Mouse (Mus musculus) layer of hippocampus, adult 18-20 months (tissue): Measurements from ENCODE around the gene Mrtfb. TPM values are rescaled to one million over a fixed set of nuclear protein-coding genes. Genes with fewer than 3 reads are reported as not detected.

Experiments used
- DNase-seq, 2 experiments: peaks; one replicate each; pipeline ENCODE4 v3.0.0; 2022; ENCODE audit warnings: low spot score in 2 of 2
- total RNA-seq, 2 experiments: library from RNA; stranded (reverse); gene quantifications; 2 replicates each; pipeline ENCODE4 v1.2.3; 2021

Mrtfb gene
- total RNA-seq, 2 experiments from 2014 or later = 170 to 173 TPM

DNA sequence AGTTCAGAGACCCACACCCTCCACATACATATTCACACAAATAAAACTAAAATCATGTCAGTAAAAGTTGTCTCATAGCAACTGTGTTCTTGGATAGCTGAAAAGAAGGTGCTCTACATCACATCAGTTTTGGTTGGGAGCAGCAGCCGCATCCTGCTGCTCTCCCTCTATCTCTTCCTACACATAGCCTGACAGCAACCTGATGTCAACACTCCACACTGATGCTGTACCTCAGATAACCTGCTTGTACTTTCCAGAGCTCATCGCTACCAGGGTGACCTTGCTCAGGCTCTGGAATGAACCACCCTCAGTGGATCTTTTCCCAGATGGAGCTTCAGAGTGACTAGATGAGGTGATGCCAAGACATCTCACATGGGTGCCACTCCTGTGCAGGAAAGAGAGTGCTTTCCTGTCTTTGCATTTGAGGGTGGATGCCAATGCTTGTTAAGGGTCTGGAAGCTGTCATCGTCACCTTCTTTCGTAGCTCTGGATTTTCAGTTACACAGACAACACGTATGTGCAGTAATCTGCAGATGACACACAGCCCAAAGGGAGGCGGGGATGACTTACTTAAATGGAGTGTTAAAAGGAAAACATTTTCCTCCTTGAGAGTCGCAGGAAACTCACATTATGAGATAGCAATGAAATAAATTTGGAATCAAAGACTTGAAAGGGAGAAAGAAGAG, 173.8 kb downstream of the Mrtfb start:
- no peak for DNase-seq

DNA sequence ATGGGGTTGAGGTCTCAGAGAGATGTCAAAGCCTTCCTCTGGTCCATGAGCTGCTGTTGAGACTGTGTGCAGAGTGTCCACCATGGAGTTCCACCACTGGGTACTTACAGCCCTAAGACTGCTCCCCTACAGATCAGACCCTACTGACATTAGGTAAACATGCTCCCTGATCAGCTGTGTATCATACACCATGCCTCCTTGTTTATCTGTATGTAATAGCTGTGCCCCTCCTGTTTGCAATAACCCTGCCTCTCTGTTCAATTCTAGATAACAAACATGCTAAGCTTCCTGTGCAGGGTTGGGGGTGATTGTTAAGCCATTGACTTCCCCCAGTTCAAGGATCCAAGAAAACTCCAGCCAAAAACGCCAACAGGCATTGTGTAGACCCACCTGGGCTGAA, 174.7 kb downstream of the Mrtfb start:
- DNase-seq = no peak

DNA sequence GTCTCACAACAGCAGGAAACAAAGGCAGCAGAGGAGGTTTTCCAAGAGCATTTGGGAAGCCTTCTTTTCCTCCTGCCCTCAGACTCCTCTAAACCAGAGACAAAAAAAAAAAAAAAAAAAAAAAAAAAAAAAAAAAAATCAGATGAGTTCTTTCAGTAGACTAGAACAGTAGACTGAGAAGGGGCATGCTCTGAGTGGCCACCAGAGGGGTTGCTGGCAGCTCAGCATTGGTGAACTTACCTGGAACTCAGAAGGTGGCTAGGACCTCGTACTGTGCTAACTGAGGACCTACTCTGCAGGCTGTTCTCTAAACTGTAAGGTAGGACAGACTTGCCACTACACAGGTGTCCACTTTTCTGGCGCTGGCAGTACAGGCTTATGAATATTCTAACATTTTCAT, 179.3 kb downstream of the Mrtfb start:
- DNase-seq = no peak

DNA sequence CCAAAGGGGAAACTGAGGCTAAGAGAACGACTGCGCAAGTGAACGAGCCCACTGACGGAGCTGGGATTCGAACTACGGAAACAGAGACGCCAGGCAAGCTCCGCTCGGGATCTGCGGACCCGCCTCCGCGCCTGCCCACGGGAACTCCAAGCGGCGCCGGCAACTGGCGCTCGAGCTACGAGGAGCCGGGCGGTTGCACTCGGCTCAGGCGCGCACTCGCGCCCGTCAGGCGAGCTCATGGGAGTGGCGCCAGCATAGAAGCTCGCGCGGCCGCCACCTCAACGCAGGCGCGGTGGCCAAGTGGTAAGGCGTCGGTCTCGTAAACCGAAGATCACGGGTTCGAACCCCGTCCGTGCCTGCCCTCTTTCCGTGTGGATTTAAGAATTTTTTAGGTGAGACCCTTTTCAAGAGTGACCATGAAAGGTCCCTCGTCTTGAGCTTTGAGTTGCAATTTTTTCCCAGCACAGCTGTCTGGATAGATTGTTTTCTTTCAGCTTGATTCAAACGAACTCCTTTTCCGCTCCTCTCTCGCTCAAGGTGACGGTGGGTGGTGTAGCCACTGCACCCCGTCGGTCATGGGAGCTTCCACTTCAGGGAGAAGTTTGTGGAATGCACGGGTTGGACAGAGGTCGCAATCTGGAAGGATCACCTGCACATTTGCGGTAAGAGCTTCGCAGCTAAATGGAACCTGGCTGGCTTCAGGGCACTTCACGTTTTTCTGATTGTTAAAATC, 180.9 kb downstream of the Mrtfb start:
- peak; percentile 97 to 99 for DNase-seq

DNA sequence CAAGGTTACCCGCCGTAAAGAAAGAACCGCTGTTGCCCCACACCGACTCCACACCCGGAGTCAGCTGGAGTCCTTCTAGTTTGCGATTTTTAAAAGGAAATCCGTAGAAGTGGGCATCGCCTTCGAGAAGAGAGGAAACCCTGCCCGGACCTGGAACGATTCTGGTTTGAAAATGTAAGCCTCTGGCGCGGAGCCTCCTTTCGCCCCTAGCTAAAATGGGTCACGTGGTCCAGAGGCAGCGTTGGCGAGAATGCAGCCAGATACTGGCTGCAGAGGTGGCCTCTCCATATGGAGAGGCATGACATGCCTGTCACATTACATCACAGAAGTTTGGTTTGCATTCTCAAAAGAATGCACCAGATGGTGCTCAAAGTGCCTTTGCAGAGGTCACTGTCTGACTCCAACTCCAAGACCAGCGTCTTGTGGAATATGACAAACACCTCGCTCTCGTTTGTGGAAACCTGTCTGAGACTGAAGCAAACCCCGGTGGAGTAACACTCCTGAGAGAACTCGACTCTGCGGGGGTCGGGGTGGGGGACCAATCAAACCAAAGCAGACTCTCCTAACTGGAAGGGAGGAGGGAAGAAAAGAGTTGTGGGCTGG, 181.6 kb downstream of the Mrtfb start:
- no peak for DNase-seq

DNA sequence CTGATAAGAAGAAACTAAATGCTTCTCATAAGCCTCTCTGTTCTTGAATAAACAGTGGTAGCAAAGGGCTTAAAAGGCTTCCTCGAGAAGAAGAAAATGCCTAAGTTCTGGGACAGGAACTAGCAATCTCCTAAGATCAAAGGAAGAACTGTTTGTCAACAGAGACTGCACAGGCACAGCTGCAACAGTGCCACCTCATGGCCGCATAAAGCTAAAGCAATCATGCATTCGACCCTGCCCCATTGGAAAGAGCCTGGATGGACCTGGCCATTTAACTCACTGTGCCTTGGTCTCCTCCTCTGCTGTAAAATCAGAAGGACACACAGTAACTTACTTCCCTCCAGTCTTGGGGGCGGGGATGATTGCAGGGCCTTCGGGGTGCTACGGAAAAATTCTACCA, 184.2 kb downstream of the Mrtfb start:
- DNase-seq = no peak

DNA sequence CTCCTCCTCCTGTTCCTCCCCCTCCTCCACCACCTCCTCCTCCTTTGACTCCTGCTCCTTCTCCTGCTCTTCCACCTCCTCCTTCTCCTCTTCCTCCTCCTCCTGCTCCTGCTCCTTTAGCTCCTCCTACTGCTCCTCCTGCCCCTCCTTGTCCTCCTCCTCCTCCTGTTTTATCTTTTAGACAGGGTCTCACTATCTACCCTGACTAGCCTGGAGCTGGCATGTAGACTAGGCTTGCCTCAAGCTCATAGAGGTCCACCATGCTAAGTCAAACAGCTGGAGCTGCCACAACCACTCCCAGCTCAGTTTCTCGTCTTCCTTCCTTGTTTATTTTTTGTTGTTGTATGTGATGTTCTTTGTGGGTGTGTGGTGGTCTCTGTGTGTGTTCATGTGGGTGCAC, 187.5 kb downstream of the Mrtfb start:
- DNase-seq = no peak

DNA sequence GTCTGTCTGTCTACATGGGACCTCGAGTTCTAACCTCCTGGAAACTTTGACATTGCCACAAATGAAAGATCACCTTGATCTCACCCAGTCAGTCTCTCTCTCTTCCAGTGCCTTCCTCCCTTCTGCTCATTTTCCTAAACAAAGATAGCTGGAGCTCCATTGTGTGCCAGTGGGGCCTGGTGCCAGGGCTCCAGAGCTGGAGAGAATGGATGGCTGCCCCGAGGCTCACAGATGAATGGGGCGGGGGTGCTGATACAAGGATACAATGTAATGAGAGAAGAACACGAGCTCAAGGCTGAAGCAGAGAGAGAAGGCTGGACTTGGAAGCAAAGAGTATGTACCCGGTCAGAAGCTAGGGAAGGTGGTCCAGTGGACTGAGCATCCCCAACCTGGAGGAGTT, 189.2 kb downstream of the Mrtfb start:
- DNase-seq = no peak

DNA sequence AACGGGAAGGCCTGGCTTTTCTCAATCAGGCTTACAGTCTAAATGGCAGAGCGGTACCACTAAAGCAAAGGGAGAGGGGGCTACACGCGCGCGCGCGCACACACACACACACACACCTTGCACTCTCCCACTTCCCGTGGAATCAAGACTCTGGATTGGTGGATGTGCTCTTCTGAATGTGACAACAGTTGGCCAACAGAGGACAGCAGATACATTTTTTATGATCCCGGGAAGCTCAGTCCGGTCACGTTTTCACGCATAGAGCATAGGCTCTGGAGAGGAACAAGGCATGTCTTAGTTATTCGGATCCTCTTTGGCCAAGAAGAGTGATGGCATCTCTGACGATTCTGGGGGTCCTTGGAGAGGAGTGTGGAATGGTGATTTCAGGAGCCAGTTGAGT, 190.2 kb downstream of the Mrtfb start:
- DNase-seq = no peak

DNA sequence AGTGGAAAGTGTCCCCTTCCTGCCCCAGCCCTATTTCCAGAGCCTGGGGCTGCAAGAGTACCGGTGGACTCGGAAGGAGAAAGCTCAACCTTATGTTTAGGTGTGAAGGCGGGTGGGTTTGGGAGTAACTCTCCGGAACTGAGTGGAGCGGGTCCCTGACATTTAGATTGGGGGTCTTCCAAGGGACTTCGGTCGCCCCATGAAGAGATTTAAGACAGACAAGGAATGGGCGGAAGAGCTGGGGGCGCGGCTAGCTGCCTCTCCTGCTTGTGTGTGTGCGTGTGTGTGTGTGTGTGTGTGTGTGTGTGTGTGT, 190.6 kb downstream of the Mrtfb start:
- no peak for DNase-seq

DNA sequence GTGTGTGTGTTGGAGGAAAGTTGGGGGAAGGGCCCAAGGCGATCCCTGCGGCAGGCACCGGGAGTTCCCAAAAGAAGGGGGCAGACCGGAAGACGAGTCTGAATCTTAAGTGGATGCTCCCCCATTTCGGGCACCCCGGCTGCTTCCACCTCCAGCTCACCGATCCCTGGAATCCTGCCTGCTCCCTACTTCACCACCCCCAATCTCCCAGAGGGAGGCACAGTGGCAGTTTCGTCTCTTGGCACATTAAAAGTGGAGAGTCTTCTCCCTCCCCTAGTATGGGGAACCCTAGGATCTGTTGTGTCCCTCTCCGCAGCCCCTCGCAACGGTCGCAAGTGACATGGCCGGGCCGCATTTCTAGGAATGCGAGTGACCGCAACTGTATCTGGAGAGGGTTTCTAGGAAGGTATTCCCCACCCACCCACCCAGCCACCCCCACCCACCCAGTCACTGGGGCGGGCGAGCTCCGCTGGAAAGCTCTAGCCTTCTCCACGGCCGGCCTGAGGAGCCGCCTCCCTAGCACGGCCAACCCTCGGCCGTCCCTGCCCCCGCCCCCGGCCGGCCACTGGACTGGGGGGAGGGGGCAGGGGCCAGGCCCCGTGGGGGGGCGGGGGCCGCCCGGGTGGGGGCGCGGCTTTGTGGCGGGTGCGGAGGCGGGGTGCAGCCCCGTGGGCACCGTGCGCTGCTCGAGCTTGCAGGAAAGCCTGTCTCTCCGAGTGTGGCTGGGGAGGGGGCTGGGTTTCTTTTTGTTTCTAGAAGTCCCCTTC, 191.2 kb downstream of the Mrtfb start:
- DNase-seq = peak in 1 of 2 experiments; percentile 49

DNA sequence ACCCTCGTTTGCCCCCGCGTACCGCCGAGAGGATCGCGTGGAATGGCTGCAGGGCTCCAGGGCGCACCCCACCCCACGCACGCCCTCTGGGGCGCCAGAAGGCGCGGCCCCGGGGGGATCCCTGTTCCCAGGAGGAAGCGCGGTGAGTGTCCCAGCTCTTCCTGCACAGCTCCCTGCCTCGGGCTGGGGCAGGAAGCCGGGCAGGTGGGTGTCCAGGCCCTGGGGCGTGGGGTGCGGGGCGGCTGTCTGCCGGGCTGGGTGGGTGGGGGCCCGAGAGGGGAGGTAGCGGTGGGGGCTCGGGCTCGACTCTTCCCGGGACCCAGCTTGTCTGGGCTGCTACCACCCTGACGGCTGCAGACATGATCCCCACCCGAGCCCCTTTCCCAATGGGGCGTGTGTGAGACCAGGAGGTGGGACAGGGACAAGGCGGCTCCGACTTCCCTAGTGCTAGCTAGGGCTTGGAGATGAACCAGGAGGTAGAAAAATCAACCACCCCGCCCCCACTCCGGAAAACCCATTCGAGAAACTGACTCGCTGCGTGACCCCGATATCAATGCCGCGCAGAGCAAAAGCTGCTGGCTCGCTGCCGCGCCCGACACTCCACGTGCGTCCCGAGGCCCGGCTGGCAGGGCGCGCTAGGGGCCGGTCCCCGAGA, 191.9 kb downstream of the Mrtfb start:
- no peak for DNase-seq

DNA sequence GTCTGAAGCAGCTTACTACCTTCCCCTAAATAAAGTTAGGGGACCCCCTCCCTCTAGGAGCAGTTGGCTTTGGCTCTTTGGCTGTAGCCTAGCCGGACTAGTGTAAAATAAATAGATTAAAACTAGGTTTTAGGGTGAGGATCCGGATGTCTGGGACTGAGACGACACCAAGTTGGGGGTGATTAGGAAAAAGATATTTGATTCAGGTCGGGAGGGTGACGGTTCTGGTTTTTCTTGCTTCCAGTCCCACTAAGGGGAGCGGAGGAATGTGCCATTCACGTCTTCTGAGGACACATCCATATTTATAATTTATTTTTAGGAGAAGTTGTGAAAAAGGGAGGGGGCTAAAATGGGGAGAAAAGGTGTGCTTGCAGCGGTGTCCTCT, 192.4 kb downstream of the Mrtfb start:
- DNase-seq = no peak

DNA sequence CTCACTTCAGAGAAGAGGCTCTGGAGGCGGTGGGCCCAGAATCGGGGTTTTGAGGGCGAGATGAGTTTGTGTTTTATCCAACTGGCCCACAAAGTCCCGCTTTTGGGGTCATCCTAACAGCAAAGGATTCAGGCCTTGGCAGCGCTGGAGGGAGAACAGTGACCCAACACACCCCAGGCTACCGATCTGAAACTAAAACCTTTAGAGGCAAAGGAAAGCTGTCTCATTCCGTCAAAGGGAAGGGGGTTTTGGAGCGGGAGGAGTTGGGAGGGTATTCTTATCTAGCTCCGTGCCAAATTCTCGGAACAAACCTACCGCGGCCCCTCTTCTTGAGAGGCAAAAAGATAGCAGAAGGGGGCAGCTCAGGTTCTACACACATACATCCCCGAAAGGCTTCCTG, 193.2 kb downstream of the Mrtfb start:
- DNase-seq = no peak

DNA sequence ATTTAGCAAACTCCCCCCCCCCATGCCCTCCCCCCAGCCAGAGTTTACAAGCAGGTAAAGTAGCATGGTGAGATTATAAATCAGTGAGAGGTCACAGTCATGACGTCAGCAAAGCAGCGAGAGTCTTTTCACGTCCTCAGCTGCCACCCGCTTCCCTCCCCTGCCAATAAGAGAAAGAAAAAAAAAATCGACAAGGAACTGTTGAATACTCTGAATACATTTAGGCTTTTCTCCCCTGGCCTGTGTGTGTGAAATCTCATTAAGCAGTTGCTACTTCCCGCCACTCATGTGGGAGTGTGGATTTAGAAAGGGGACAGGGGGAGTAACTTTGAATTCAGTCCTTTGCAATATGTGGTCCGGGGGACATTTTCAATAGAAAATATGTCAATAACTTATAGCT, 194.6 kb downstream of the Mrtfb start:
- DNase-seq = no peak

DNA sequence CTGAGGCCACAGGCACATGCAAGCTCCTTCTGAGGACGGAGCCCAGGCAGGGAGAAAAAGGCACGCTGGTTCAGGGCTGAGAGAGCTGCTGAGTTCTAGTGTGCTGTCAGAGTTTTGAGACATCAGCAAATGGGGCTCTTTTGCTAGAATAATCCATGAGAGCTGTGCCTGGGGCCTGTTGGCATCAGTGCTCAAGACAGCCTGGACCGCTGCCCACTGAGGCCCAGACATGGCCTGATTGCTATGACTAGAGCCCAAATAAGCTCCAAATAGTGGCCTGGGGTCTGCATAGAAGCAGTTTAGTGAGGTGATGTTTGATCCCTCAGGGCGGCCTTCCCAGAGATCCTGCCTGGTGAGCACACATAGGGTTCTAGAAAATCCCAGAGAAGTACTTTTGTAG, 195.7 kb downstream of the Mrtfb start:
- no peak for DNase-seq

DNA sequence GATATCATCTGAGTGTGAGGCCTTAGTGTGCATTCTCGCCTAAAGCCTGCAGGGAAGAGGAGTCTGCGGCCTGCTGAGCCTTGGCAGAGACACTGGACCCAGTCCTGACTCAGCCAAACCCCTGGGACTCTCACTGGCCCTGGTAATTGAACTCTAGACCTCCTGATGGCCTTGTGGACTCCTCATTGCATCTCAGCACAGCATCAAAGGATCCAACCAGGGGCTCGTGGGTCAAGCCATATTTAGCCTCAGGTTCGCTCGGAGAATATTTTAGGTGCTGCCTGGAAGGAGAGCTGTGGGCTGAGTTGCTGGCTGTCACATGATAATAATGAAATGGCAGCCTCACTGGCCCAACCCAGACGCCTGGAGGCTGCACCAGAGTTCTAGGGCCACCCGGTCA, 196.4 kb downstream of the Mrtfb start:
- DNase-seq = no peak

DNA sequence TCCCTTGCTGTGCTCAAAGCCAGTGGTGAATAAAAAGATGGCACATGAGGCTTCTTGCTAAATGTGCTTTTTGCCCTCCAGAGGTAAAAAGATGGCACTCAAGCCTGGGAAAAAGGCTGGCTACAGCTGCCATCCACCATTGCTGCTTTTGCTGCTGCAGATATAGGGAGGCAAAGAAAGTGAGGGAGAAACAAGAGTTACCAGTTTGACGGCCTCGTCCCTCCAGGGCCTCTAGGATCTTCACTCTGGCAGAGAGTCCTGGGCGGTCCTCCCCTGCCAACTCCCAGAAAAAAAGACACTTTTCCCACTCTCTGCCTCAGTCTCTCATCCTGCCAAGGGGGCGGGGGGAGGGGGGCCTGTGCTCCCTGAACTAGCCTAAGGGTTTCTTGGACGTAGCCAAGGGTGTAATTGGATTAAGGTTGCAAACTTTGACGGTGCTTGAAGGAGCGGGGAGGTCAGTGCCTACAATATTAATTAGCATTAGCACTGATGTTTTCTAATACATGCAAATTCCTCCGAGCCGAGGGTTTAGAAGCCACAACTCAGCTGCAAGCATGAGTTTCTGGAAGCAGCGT, 197.8 kb downstream of the Mrtfb start:
- DNase-seq = no peak

DNA sequence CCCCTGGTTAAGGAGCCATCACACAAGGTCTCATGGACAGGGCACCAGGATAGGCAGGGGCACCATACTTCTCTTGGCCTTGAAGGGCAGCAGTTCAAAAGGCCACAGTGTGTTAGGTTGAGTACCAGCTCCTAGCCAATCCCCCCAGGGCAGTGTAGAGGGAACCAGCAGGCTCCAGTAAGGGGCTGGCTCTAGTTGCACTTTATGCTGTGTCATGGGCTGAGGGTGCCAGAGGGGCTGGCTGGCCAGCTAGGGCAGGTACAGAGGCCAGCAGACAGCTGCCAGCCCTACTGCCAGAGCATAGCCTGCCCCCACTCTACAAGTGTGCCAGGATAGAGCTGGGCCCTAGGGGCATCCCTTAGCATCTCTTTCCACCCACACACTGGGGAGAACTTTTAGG, 199.3 kb downstream of the Mrtfb start:
- no peak for DNase-seq

DNA sequence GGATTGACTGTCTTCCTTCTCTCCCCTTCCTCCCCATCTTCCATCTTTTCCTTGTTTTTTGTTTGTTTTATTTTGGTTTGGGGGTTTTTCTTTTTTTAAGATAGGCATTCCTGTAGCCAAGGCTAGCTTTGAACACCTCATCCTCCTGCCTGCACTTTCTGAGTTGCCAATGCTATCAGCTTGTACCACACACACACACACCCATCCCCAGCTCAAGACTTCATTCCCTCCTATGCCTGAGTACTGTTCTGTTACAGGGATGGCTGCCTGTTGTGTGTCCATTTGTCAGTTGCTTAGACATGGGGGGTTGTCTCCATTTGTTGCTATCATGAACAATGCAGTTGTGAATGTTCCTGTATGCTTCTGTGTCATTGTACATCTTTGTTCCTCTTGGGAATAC, 202.3 kb downstream of the Mrtfb start:
- no peak for DNase-seq

DNA sequence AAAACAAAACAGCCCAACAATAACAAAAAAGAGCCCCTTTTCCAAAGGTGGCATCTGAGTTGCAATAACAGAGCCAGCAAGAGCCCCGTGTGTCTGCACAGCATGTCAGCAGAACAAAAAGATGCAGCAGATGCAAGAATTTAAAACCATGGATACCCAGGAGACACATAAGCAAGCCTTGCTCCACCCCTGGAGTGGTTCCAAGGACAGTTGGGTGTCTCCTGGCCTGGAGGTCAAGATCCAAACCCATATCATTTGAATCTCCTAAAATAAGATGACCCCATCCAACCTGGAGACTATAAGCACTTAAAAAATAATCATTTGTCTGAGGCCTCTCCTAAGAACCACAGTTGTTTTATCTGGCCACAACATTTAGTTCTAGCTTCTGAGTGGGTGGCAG, 203.8 kb downstream of the Mrtfb start:
- DNase-seq = no peak
